Mouse (Mus musculus) thymus, postnatal 0 days (tissue): ENCODE results near the gene Kcnn3. TPM values are rescaled to one million over a fixed set of nuclear protein-coding genes. Genes with fewer than 3 reads are reported as not detected.

Source experiments
- polyA plus RNA-seq: library from polyadenylated mRNA; unstranded; fragments of >200 nt; fragmentation: Nextera tagmentation; extraction: Ambion mirVana; gene quantifications from 2 replicates; pipeline ENCODE4 v1.2.1, GENCODE M21; 2015

Gene Kcnn3
- polyA plus RNA-seq, 1 experiment from 2014 or later, result 7.3 TPM

Other genes with a start within 250 kb of the Kcnn3 start
- gene Slc50a1, start 249.6 kb upstream of the Kcnn3 start, polyA plus RNA-seq, result 84.7 and 87.2 TPM in 2 replicates
- gene Efna1, start 239.0 kb upstream of the Kcnn3 start, polyA plus RNA-seq, result 12.4 and 13.2 TPM in 2 replicates
- gene Efna3, start 197.2 kb upstream of the Kcnn3 start, polyA plus RNA-seq, result 0.82 and 1.0 TPM in 2 replicates
- 5.3 and 6.0 TPM in 2 replicates for gene Efna4, start 182.1 kb upstream of the Kcnn3 start, polyA plus RNA-seq
- gene Adam15, start 170.2 kb upstream of the Kcnn3 start, polyA plus RNA-seq, result 17.4 and 18.1 TPM in 2 replicates
- gene Dcst2, start 158.2 kb upstream of the Kcnn3 start, polyA plus RNA-seq, result not detected in 2 replicates
- gene Dcst1, start 154.9 kb upstream of the Kcnn3 start, polyA plus RNA-seq, result 0.10 and 0.14 TPM in 2 replicates
- 4.1 and 4.6 TPM in 2 replicates for gene Zbtb7b, start 125.4 kb upstream of the Kcnn3 start, polyA plus RNA-seq
- not detected in 2 replicates for gene Lenep, start 117.4 kb upstream of the Kcnn3 start, polyA plus RNA-seq
- 29.5 and 32.6 TPM in 2 replicates for gene Flad1, start 108.3 kb upstream of the Kcnn3 start, polyA plus RNA-seq
- 466 and 485 TPM in 2 replicates for gene Cks1b, start 101.8 kb upstream of the Kcnn3 start, polyA plus RNA-seq
- gene Shc1, start 101.7 kb upstream of the Kcnn3 start, polyA plus RNA-seq, result 37.2 and 44.7 TPM in 2 replicates
- gene Pygo2, start 90.0 kb upstream of the Kcnn3 start, polyA plus RNA-seq, result 21.3 and 22.3 TPM in 2 replicates
- gene Pbxip1, start 83.5 kb upstream of the Kcnn3 start, polyA plus RNA-seq, result 23.1 and 27.3 TPM in 2 replicates
- gene Pmvk, start 65.6 kb upstream of the Kcnn3 start, polyA plus RNA-seq, result 39.3 and 40.3 TPM in 2 replicates
- gene Adar, start 194.9 kb downstream of the Kcnn3 start, polyA plus RNA-seq, result 18.4 and 22.1 TPM in 2 replicates
- gene Chrnb2, start 244.5 kb downstream of the Kcnn3 start, polyA plus RNA-seq, result 0.53 and 0.55 TPM in 2 replicates